ENCODE assay signal across 19 mouse cellular contexts in the genomic region with DNA sequence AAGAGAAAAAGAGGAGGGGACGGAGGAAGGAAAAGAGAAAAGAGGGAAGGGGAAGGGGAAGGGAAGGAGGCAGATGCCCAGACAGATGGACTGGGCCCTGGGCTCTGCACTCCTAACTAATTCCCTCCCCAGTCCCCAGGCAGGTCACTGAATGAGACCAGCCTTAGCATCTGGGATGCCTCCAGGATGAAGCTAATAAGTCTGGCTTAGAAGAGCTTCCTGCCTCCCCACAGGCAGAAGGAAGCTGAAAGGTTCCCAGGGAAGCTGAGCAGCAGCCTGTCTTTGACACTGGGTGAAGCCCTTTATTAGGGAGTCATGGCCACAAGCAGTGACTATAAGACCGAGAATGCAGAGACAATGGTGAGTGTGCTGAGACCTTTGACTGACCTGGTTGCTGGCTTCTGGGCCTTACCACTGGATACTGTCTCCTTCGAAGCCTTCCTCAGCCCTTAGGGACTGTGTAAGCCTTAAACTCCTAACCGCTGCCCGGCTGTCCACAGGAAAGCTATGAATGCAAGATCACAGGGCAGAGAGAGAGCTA.
DNase-seq lines count a peak whose midpoint lies in the region; ATAC-seq lines count a peak whose summit lies in the region.
"Had no signal": no experiment of that assay in that cellular context is flagged by ENCODE, and none has a peak within 500 bp of the region (broad histone marks: within the 10 kb centered on the region; RNA-seq: fewer than 3 reads in every experiment).

No protein-coding gene starts in this region.

- DNase-seq in cerebellum, adult 9-10 months, result peak; percentile 58
- DNase-seq in cerebellum, adult 11 months, result no peak
- DNase-seq in left cerebral cortex, postnatal 4 days, result peak; percentile 50
- no peak for DNase-seq in left cerebral cortex, postnatal 10 days (ENCODE audit: extremely low spot score in 1 of 2, low spot score in 2 of 2)
- DNase-seq in limb, embryonic 10.5 days (ENCODE audit: low spot score), result no peak
- DNase-seq: adrenal gland, postnatal 10 days; lung, adult 18-20 months; lung, postnatal 4 days; retina, postnatal 1 day; right cerebral cortex, postnatal 4 days; thymus, postnatal 4 days had no signal

- intact Hi-C loops in left cerebral cortex, postnatal 4 days (cut with DNase I), result no loop called here
- intact Hi-C loops in left cerebral cortex, postnatal 10 days (cut with DNase I), result no loop called here

- H3K9ac ChIP-seq in heart, embryonic 16.5 days (ENCODE audit: low read length), result no peak overlapping the region
- H3K9ac ChIP-seq in heart, embryonic 11.5 days (ENCODE audit: low read depth, low read length), result no peak overlapping the region
- H3K9ac ChIP-seq: limb, embryonic 15.5 days; midbrain, embryonic 13.5 days had no signal

- no peaks in the 10 kb centered on the region for H3K9me3 ChIP-seq in heart, embryonic 16.5 days (replicated peaks; ENCODE audit: control insufficient read depth, low read length)
- no peaks in the 10 kb centered on the region for H3K9me3 ChIP-seq in heart, embryonic 11.5 days (replicated peaks; ENCODE audit: control insufficient read depth, low read length)
- H3K9me3 ChIP-seq in limb, embryonic 10.5 days (replicated peaks), result no peaks in the 10 kb centered on the region
- H3K9me3 ChIP-seq: limb, embryonic 15.5 days; midbrain, embryonic 13.5 days had no signal

- WGBS in heart, embryonic 16.5 days, result 71% methylated on average over 5 of the region's 5 CpGs
- WGBS in heart, embryonic 11.5 days (ENCODE audit: insufficient replicate concordance), result 69% methylated on average over 5 of the region's 5 CpGs
- WGBS in limb, embryonic 10.5 days, result 75% methylated on average over 5 of the region's 5 CpGs

- no peak for ATAC-seq in heart, embryonic 16.5 days (replicated peaks; ENCODE audit: extremely low read depth, insufficient read depth, low FRiP score)
- no peak for ATAC-seq in heart, embryonic 11.5 days (replicated peaks; ENCODE audit: insufficient number of reproducible peaks, low FRiP score, low TSS enrichment)
- no peak for ATAC-seq in megakaryocyte progenitor cell, adult 5-6 weeks (replicated peaks; ENCODE audit: poor library complexity)
- ATAC-seq: forebrain, embryonic 16.5 days; intestine, postnatal 0 days; midbrain, embryonic 13.5 days had no signal

- no peaks in the 10 kb centered on the region for H3K27me3 ChIP-seq in heart, embryonic 16.5 days (ENCODE audit: control insufficient read depth, insufficient read depth, low read length)
- no peaks in the 10 kb centered on the region for H3K27me3 ChIP-seq in heart, embryonic 11.5 days (ENCODE audit: control insufficient read depth, insufficient read depth, low read length)
- peaks cover 12% of the 10 kb centered on the region; the same call in 1 of the 2 replicates for H3K27me3 ChIP-seq in limb, embryonic 10.5 days (ENCODE audit: low read depth, poor library complexity, severe bottlenecking)
- H3K27me3 ChIP-seq: limb, embryonic 15.5 days; midbrain, embryonic 13.5 days had no signal

- no peaks in the 10 kb centered on the region for H3K36me3 ChIP-seq in heart, embryonic 16.5 days (ENCODE audit: control insufficient read depth, insufficient read depth)
- no peaks in the 10 kb centered on the region for H3K36me3 ChIP-seq in heart, embryonic 11.5 days (ENCODE audit: control insufficient read depth, insufficient read depth, low read length)
- H3K36me3 ChIP-seq in limb, embryonic 10.5 days, result no peaks in the 10 kb centered on the region
- H3K36me3 ChIP-seq: limb, embryonic 15.5 days; midbrain, embryonic 13.5 days had no signal

- no peak overlapping the region for H3K4me3 ChIP-seq in heart, embryonic 16.5 days (ENCODE audit: low read length)
- H3K4me3 ChIP-seq in heart, embryonic 11.5 days (ENCODE audit: low read depth, low read length), result no peak overlapping the region
- no peak overlapping the region for H3K4me3 ChIP-seq in limb, embryonic 10.5 days
- H3K4me3 ChIP-seq: erythroblast, embryonic 14.5 days; limb, embryonic 15.5 days; midbrain, embryonic 13.5 days had no signal

- no peaks in the 10 kb centered on the region for H3K4me1 ChIP-seq in heart, embryonic 16.5 days (ENCODE audit: control insufficient read depth, insufficient read depth, low read length)
- no peaks in the 10 kb centered on the region for H3K4me1 ChIP-seq in heart, embryonic 11.5 days (ENCODE audit: control insufficient read depth, insufficient read depth, low read length)
- peaks cover 35% of the 10 kb centered on the region for H3K4me1 ChIP-seq in limb, embryonic 10.5 days

- no peak overlapping the region for H3K4me2 ChIP-seq in heart, embryonic 16.5 days (ENCODE audit: low read depth, low read length)
- no peak overlapping the region for H3K4me2 ChIP-seq in heart, embryonic 11.5 days
- H3K4me2 ChIP-seq: limb, embryonic 15.5 days; midbrain, embryonic 13.5 days had no signal

- peak overlapping the region; percentile 34 for H3K27ac ChIP-seq in heart, embryonic 16.5 days (ENCODE audit: low read length)
- H3K27ac ChIP-seq in heart, embryonic 11.5 days (ENCODE audit: low read depth, low read length), result no peak overlapping the region
- 0 out of 2 replicates have a peak overlapping the region, but pooled peaks have one; percentile 37 for H3K27ac ChIP-seq in limb, embryonic 10.5 days
- H3K27ac ChIP-seq: limb, embryonic 15.5 days; midbrain, embryonic 13.5 days had no signal

Comparison
In these comparisons a context has a peak if more than half of its experiments do, and no peak if none do; other contexts are left out.
1. DNase-seq: peak in cerebellum, adult 9-10 months (single experiment) and left cerebral cortex, postnatal 4 days (single experiment); none in cerebellum, adult 11 months (single experiment), left cerebral cortex, postnatal 10 days (0 of 2) and limb, embryonic 10.5 days (single experiment).